Mouse (Mus musculus): ENCODE results near the gene Suv39h2. TPM values are rescaled to one million over a fixed set of nuclear protein-coding genes. Genes with fewer than 3 reads are reported as not detected.

The Suv39h2 gene
- polyA plus RNA-seq, 1 experiment from 2014 or later, result 3.5 TPM

GRCm38 (mm10) chr2:3493833-3494409 lies 19.1 kb upstream of the Suv39h2 start:
- Histone ChIP-seq H3K27me3 (ENCODE audit: control insufficient read depth, insufficient read depth, low read length) (no peaks in the 10 kb centered on the region), H3K4me3 (ENCODE audit: low read depth, low read length) (no peak overlapping the region), H3K4me2 (replicated peaks; ENCODE audit: low read depth) (no peak overlapping the region), H3K9me3 (ENCODE audit: control insufficient read depth, low read length) (no peaks in the 10 kb centered on the region), H3K36me3 (ENCODE audit: control insufficient read depth, insufficient read depth, low read length) (peaks cover 39% of the 10 kb centered on the region), H3K9ac (ENCODE audit: low read length) (no peak overlapping the region), H3K27ac (replicated peaks) (no peak overlapping the region), H3K4me1 (replicated peaks; ENCODE audit: control insufficient read depth, insufficient read depth) (no peaks in the 10 kb centered on the region)
- ATAC-seq (ENCODE audit: low FRiP score, low TSS enrichment) (no peak), DNase-seq (ENCODE audit: low spot score) (no peak)
- no peak for TF ChIP-seq CTCF (IDR thresholded peaks at IDR 0.05; ENCODE audit: low read depth)
- no peak for TF ChIP-seq EP300 (optimal IDR thresholded peaks at IDR 0.05)
- 90% methylated on average over 3 of the region's 3 CpGs for WGBS

GRCm38 (mm10) chr2:3489816-3490215 lies 15.0 kb upstream of the Suv39h2 start:
- Histone ChIP-seq H3K27ac (replicated peaks) (no peak overlapping the region), H3K36me3 (ENCODE audit: control insufficient read depth, insufficient read depth, low read length) (peaks cover 26% of the 10 kb centered on the region), H3K4me2 (replicated peaks; ENCODE audit: low read depth) (no peak overlapping the region), H3K9ac (ENCODE audit: low read length) (no peak overlapping the region), H3K27me3 (ENCODE audit: control insufficient read depth, insufficient read depth, low read length) (no peaks in the 10 kb centered on the region), H3K4me3 (ENCODE audit: low read depth, low read length) (no peak overlapping the region), H3K9me3 (ENCODE audit: control insufficient read depth, low read length) (no peaks in the 10 kb centered on the region), H3K4me1 (replicated peaks; ENCODE audit: control insufficient read depth, insufficient read depth) (no peaks in the 10 kb centered on the region)
- TF ChIP-seq CTCF (IDR thresholded peaks at IDR 0.05; ENCODE audit: low read depth) (no peak), EP300 (optimal IDR thresholded peaks at IDR 0.05) (no peak)
- DNase-seq (ENCODE audit: low spot score) (no peak), ATAC-seq (ENCODE audit: low FRiP score, low TSS enrichment) (no peak)
- 87% methylated on average over 3 of the region's 3 CpGs for WGBS

GRCm38 (mm10) chr2:3480239-3480638 lies 5.4 kb upstream of the Suv39h2 start:
- H3K9ac ChIP-seq (ENCODE audit: low read length), result no peak overlapping the region
- ATAC-seq (ENCODE audit: low FRiP score, low TSS enrichment), result no peak

GRCm38 (mm10) chr2:3475746-3476251 lies 968 bp upstream of the Suv39h2 start:
- Histone ChIP-seq H3K4me2 (replicated peaks; ENCODE audit: low read depth) (peak overlapping the region; percentile 95), H3K27ac (replicated peaks) (no peak overlapping the region), H3K4me1 (replicated peaks; ENCODE audit: control insufficient read depth, insufficient read depth) (no peaks in the 10 kb centered on the region)

More at GRCm38 (mm10) chr2:3480239-3480638, 5.4 kb upstream of the Suv39h2 start:
- Histone ChIP-seq H3K4me1 (replicated peaks; ENCODE audit: control insufficient read depth, insufficient read depth) (no peaks in the 10 kb centered on the region), H3K4me2 (replicated peaks; ENCODE audit: low read depth) (no peak overlapping the region), H3K36me3 (ENCODE audit: control insufficient read depth, insufficient read depth, low read length) (no peaks in the 10 kb centered on the region), H3K27me3 (ENCODE audit: control insufficient read depth, insufficient read depth, low read length) (no peaks in the 10 kb centered on the region), H3K4me3 (ENCODE audit: low read depth, low read length) (no peak overlapping the region), H3K9me3 (ENCODE audit: control insufficient read depth, low read length) (no peaks in the 10 kb centered on the region), H3K27ac (replicated peaks) (no peak overlapping the region)
- TF ChIP-seq EP300 (optimal IDR thresholded peaks at IDR 0.05) (no peak), CTCF (IDR thresholded peaks at IDR 0.05; ENCODE audit: low read depth) (no peak)
- DNase-seq (ENCODE audit: low spot score), result no peak
- 76% methylated on average over 3 of the region's 3 CpGs for WGBS

GRCm38 (mm10) chr2:3474361-3474805 lies 448 bp downstream of the Suv39h2 start:
- H3K9ac ChIP-seq (ENCODE audit: low read length), result peak overlapping the region; percentile 69
- WGBS, result under 1% methylated on average over 46 of the region's 46 CpGs
- ATAC-seq (ENCODE audit: low FRiP score, low TSS enrichment) (peak; percentile 70), DNase-seq (ENCODE audit: low spot score) (peak; percentile 74)
- H3K4me1 ChIP-seq (replicated peaks; ENCODE audit: control insufficient read depth, insufficient read depth), result no peaks in the 10 kb centered on the region
- peak overlapping the region; percentile 95 for H3K4me3 ChIP-seq (ENCODE audit: low read depth, low read length)
- peak overlapping the region; percentile 74 for H3K27ac ChIP-seq (replicated peaks)
- no peak for TF ChIP-seq CTCF (IDR thresholded peaks at IDR 0.05; ENCODE audit: low read depth)
- TF ChIP-seq EP300 (optimal IDR thresholded peaks at IDR 0.05), result no peak
- no peaks in the 10 kb centered on the region for H3K36me3 ChIP-seq (ENCODE audit: control insufficient read depth, insufficient read depth, low read length)
- peak overlapping the region; percentile 95 for H3K4me2 ChIP-seq (replicated peaks; ENCODE audit: low read depth)
- no peaks in the 10 kb centered on the region for H3K9me3 ChIP-seq (ENCODE audit: control insufficient read depth, low read length)
- no peaks in the 10 kb centered on the region for H3K27me3 ChIP-seq (ENCODE audit: control insufficient read depth, insufficient read depth, low read length)

More at GRCm38 (mm10) chr2:3475746-3476251, 968 bp upstream of the Suv39h2 start:
- Histone ChIP-seq H3K4me3 (ENCODE audit: low read depth, low read length) (peak overlapping the region; percentile 95; the same call in 1 of the 2 replicates), H3K9ac (ENCODE audit: low read length) (no peak overlapping the region), H3K36me3 (ENCODE audit: control insufficient read depth, insufficient read depth, low read length) (no peaks in the 10 kb centered on the region), H3K27me3 (ENCODE audit: control insufficient read depth, insufficient read depth, low read length) (no peaks in the 10 kb centered on the region), H3K9me3 (ENCODE audit: control insufficient read depth, low read length) (no peaks in the 10 kb centered on the region)
- DNase-seq (ENCODE audit: low spot score), result no peak
- 63% methylated on average over 3 of the region's 3 CpGs for WGBS
- no peak for ATAC-seq (ENCODE audit: low FRiP score, low TSS enrichment)
- TF ChIP-seq EP300 (optimal IDR thresholded peaks at IDR 0.05) (no peak), CTCF (IDR thresholded peaks at IDR 0.05; ENCODE audit: low read depth) (no peak)

GRCm38 (mm10) chr2:3473891-3474290 lies 940 bp downstream of the Suv39h2 start:
- TF ChIP-seq CTCF (IDR thresholded peaks at IDR 0.05; ENCODE audit: low read depth), result no peak
- no peak for TF ChIP-seq EP300 (optimal IDR thresholded peaks at IDR 0.05)
- ATAC-seq (ENCODE audit: low FRiP score, low TSS enrichment), result no peak
- Histone ChIP-seq H3K9ac (ENCODE audit: low read length) (no peak overlapping the region), H3K27ac (replicated peaks) (no peak overlapping the region), H3K36me3 (ENCODE audit: control insufficient read depth, insufficient read depth, low read length) (no peaks in the 10 kb centered on the region), H3K4me3 (ENCODE audit: low read depth, low read length) (peak overlapping the region; percentile 95), H3K4me1 (replicated peaks; ENCODE audit: control insufficient read depth, insufficient read depth) (no peaks in the 10 kb centered on the region), H3K9me3 (ENCODE audit: control insufficient read depth, low read length) (no peaks in the 10 kb centered on the region), H3K27me3 (ENCODE audit: control insufficient read depth, insufficient read depth, low read length) (no peaks in the 10 kb centered on the region), H3K4me2 (replicated peaks; ENCODE audit: low read depth) (peak overlapping the region; percentile 95)
- WGBS, result under 1% methylated on average over 12 of the region's 12 CpGs
- DNase-seq (ENCODE audit: low spot score), result no peak
